Mouse (Mus musculus) lung, postnatal 0 days (tissue): ENCODE measurements around the gene P3h2.

Experiments used
- CTCF ChIP-seq: IDR thresholded peaks from 2 replicates; pipeline ENCODE4 v1.5.1; 2016; ENCODE audit warnings: antibody characterized with exemption, mild to moderate bottlenecking
- EP300 ChIP-seq: IDR thresholded peaks from 2 replicates; pipeline ENCODE4 v1.6.1; 2016; ENCODE audit warnings: antibody characterized with exemption, mild to moderate bottlenecking, control low read depth

- no peak for TF ChIP-seq CTCF
- no peak for TF ChIP-seq EP300
Measured at GRCm38 (mm10) chr16:26146853-26147252, 41.3 kb upstream of the P3h2 start.
